Mouse (Mus musculus): ENCODE measurements at regions not wholly inside any gene's neighbourhood (a gene's known extent, or its start where the extent isn't known, plus 50 kb on each side); places are given as distances from the start of the nearest gene placed in this dataset.

DNA sequence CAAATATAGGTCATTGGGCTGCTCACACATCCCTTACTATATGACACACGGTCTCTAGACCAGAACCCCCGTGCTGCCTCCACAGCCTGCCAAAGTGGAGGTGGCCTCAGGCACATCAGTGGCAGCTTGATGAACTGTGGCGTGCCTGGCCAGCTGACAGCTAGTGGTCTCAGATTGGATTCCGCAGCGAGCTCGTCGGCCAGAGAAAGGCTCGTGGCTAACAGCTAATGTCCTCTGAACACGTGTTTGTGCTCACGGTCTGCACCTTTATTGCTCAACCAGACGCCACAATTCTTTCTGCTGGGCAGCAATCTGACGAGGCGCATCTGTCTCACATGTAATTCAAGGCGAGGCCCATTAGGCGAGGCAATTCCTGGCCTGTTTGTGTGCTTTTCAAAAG lies 270.6 kb downstream of the Prex1 start:
- no peak for ATAC-seq (ENCODE audit: insufficient number of reproducible peaks, insufficient read depth, low FRiP score, low read depth)
- no peaks in the 10 kb centered on the region for H3K9me3 ChIP-seq (ENCODE audit: control insufficient read depth, low read depth, low read length)
- H3K27ac ChIP-seq (ENCODE audit: low read length): no peak overlapping the region; the same call in 1 of the 2 replicates
- no peaks in the 10 kb centered on the region for H3K36me3 ChIP-seq (ENCODE audit: control insufficient read depth, insufficient read depth, low read length)
- H3K9ac ChIP-seq (replicated peaks; ENCODE audit: low read depth, low read length): no peak overlapping the region
- H3K4me3 ChIP-seq (ENCODE audit: low read depth, low read length): no peak overlapping the region
- H3K4me1 ChIP-seq (ENCODE audit: control insufficient read depth, insufficient read depth, low read length): no peaks in the 10 kb centered on the region
- no peak overlapping the region for H3K4me2 ChIP-seq (replicated peaks; ENCODE audit: low read depth, low read length)
- H3K27me3 ChIP-seq (ENCODE audit: control insufficient read depth, insufficient read depth, low read length): no peaks in the 10 kb centered on the region
- WGBS: 29% methylated on average over 15 of the region's 15 CpGs

DNA sequence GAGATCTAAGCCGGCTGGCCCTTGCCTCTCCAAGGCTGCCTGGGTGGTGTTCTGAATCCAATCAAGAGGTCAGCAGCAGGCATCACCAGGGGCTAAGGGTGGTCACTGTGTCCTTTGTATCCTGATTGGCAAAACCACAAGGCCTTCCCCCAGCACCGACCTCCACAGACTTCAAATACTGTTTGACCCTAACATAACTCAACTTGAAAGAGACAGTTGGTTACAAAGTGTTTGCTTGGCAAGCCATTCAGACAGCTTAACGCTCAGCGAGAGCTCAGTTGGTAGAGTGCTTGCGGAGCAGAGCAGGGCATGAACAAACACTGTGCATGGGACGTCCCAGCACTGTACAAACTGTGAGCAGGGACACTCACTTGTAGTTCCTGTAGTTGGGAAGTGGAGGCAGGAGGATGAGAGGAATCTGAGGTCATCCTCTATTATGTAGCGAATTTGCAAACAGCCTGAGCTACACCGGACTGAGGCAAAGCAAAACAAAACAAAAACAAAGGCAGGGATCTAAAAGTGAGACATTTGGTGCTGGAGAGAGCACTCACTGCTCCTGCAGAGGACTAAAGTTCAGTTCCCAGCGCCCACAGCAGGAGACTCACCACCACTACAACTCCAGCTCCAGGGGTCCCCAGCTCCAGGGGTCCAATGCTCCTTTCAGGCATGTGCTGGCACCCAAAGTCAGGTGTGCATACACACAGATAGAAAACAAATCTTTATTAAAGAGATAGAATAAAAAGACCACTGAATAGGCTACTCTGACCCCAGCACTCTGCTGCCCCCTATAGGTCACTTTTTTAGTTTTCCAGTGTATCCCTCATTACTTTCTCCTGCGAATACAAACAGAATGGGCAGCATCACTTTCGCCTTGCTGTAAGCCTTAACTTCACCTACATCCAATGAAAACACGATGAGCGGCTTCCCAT lies 273.5 kb downstream of the Prex1 start:
- Histone ChIP-seq H3K4me2 (replicated peaks; ENCODE audit: low read depth, low read length) (no peak overlapping the region), H3K4me1 (ENCODE audit: control insufficient read depth, insufficient read depth, low read length) (peaks cover 1% of the 10 kb centered on the region; the same call in 1 of the 2 replicates), H3K36me3 (ENCODE audit: control insufficient read depth, insufficient read depth, low read length) (no peaks in the 10 kb centered on the region), H3K9me3 (ENCODE audit: control insufficient read depth, low read depth, low read length) (no peaks in the 10 kb centered on the region), H3K27me3 (ENCODE audit: control insufficient read depth, insufficient read depth, low read length) (no peaks in the 10 kb centered on the region), H3K9ac (replicated peaks; ENCODE audit: low read depth, low read length) (no peak overlapping the region), H3K4me3 (ENCODE audit: low read depth, low read length) (no peak overlapping the region), H3K27ac (ENCODE audit: low read length) (no peak overlapping the region)
- ATAC-seq (ENCODE audit: insufficient number of reproducible peaks, insufficient read depth, low FRiP score, low read depth): no peak
- 50% methylated on average over 13 of the region's 13 CpGs for WGBS

DNA sequence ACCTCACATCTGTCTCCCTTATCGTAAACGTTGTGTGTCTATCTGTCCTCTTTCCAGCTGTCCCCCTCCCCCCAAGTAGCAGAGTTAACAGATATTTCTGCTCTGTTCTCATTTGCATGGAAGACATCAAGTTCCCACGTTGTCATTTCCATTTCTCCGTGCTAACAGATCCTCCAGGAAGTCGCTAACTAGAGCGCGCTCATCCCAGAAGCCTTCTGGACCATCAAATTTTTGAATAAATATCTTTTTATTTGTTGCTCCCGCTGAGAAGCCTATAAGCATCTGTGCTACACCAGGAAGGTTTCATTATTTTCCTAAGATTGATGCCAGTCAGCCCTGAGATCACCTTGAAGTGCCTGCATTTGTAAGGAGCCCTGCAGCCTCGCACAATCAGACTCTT lies 275.4 kb downstream of the Prex1 start:
- Histone ChIP-seq H3K4me1 (ENCODE audit: control insufficient read depth, insufficient read depth, low read length) (peaks cover 18% of the 10 kb centered on the region), H3K27me3 (ENCODE audit: control insufficient read depth, insufficient read depth, low read length) (no peaks in the 10 kb centered on the region), H3K36me3 (ENCODE audit: control insufficient read depth, insufficient read depth, low read length) (no peaks in the 10 kb centered on the region), H3K27ac (ENCODE audit: low read length) (no peak overlapping the region), H3K4me3 (ENCODE audit: low read depth, low read length) (no peak overlapping the region), H3K9me3 (ENCODE audit: control insufficient read depth, low read depth, low read length) (no peaks in the 10 kb centered on the region), H3K9ac (replicated peaks; ENCODE audit: low read depth, low read length) (no peak overlapping the region), H3K4me2 (replicated peaks; ENCODE audit: low read depth, low read length) (no peak overlapping the region)
- no peak for ATAC-seq (ENCODE audit: insufficient number of reproducible peaks, insufficient read depth, low FRiP score, low read depth)
- WGBS: 66% methylated on average over 9 of the region's 9 CpGs

DNA sequence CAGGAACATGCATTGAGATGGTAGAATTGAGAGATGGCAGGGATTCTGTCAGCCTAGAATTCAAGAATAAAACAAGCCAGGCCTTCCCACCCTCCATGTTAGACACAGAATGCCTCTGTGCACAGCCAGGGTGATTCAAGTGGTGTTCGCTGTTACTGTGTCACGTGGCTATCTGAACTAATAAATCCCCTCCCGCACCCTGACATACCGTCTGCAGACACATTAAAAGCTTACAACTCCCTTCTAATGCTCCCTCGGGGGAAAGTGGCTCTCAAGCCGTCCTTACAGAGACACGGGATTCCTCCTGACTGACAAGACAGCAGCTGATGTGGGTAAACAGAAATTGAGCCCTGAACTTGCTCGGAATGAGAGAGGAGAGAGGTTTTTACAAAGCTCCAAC lies 279.1 kb downstream of the Prex1 start:
- H3K4me1 ChIP-seq (ENCODE audit: control insufficient read depth, insufficient read depth, low read length): peaks cover 23% of the 10 kb centered on the region
- no peak overlapping the region for H3K4me2 ChIP-seq (replicated peaks; ENCODE audit: low read depth, low read length)
- no peaks in the 10 kb centered on the region for H3K27me3 ChIP-seq (ENCODE audit: control insufficient read depth, insufficient read depth, low read length)
- H3K9ac ChIP-seq (replicated peaks; ENCODE audit: low read depth, low read length): no peak overlapping the region
- peak overlapping the region; percentile 86 for H3K27ac ChIP-seq (ENCODE audit: low read length)
- no peaks in the 10 kb centered on the region for H3K9me3 ChIP-seq (ENCODE audit: control insufficient read depth, low read depth, low read length)
- no peak for ATAC-seq (ENCODE audit: insufficient number of reproducible peaks, insufficient read depth, low FRiP score, low read depth)
- 19% methylated on average over 8 of the region's 8 CpGs for WGBS
- no peaks in the 10 kb centered on the region for H3K36me3 ChIP-seq (ENCODE audit: control insufficient read depth, insufficient read depth, low read length)
- H3K4me3 ChIP-seq (ENCODE audit: low read depth, low read length): no peak overlapping the region

DNA sequence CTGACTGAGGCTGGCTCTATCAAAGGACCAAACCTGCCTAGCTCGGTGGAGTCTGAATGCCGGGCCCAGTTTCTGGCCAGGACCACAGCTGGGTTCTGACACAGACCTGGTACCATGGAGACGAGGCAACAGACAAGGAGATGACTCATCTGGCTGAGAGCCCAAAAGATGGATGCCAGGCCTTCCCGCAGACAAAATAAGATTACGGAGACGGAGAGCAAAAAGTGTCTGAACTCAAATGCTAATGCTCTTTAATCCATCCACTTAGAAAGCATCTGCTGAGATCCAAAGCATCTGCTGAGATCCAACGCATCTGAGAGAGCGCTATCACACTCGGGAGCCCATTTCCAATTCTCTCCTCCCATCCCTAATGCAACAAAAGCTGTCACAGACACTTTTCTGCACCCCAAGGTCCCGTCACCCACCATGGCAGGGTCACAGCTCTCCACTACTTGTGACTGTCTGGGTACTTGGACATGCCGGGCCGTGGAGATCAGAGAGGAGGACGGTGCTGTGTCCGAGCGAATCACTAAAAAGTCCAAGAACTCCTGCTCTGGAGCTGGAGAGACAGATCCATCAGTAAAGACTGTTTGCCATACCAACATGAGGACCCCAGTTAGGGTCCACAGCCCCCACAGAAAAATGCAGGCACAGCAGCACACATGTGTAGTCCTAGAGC lies 278.3 kb upstream of the Sulf2 start:
- ATAC-seq (ENCODE audit: insufficient number of reproducible peaks, insufficient read depth, low FRiP score, low read depth): peak; percentile 73; the same call in 1 of the 2 replicates
- 35% methylated on average over 15 of the region's 15 CpGs for WGBS
- H3K27ac ChIP-seq (ENCODE audit: low read length): peak overlapping the region; percentile 86
- H3K4me1 ChIP-seq (ENCODE audit: control insufficient read depth, insufficient read depth, low read length): peaks cover 23% of the 10 kb centered on the region
- H3K9ac ChIP-seq (replicated peaks; ENCODE audit: low read depth, low read length): no peak overlapping the region
- no peaks in the 10 kb centered on the region for H3K9me3 ChIP-seq (ENCODE audit: control insufficient read depth, low read depth, low read length)
- no peaks in the 10 kb centered on the region for H3K27me3 ChIP-seq (ENCODE audit: control insufficient read depth, insufficient read depth, low read length)
- no peak overlapping the region for H3K4me3 ChIP-seq (ENCODE audit: low read depth, low read length)
- peak overlapping the region; percentile 13; the same call in 1 of the 2 replicates for H3K4me2 ChIP-seq (replicated peaks; ENCODE audit: low read depth, low read length)
- no peaks in the 10 kb centered on the region for H3K36me3 ChIP-seq (ENCODE audit: control insufficient read depth, insufficient read depth, low read length)

DNA sequence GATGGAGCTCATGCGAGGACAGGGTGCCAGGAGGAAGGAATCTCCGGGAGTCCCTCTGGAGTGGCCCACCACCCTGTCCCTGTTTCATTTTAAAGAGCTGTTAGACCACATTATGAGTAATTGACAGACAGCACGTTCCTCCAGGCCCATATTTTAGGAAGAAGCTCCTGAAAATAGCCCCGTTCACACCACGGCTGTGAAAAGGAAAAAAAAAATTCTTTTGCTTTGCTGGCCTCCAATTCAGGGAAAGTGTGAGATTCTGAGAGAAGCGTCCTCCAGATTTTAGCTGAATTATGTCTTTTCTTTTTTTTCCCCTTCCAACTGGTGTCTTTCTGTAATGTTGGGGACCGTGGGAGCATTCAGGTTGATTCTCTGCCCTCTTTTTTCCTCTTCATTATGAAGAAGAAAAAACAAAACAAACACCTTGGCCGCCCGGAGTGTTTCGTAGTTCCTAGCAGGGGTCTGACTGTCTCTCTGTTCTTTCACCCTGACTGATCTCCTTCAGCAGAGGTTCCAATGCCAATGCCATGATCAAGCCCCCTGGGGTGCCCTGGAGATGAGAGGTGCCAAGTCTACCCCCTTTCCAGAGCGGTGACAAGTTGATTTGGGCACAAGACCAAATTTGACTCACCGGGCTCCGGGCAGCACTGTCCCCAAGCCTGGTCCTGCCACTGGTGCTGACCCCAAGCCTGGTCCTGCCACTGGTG lies 277.6 kb upstream of the Sulf2 start:
- Histone ChIP-seq H3K4me1 (ENCODE audit: control insufficient read depth, insufficient read depth, low read length) (peaks cover 23% of the 10 kb centered on the region), H3K36me3 (ENCODE audit: control insufficient read depth, insufficient read depth, low read length) (no peaks in the 10 kb centered on the region), H3K4me3 (ENCODE audit: low read depth, low read length) (no peak overlapping the region), H3K27me3 (ENCODE audit: control insufficient read depth, insufficient read depth, low read length) (no peaks in the 10 kb centered on the region), H3K4me2 (replicated peaks; ENCODE audit: low read depth, low read length) (peak overlapping the region; percentile 13; the same call in 1 of the 2 replicates), H3K9ac (replicated peaks; ENCODE audit: low read depth, low read length) (no peak overlapping the region), H3K9me3 (ENCODE audit: control insufficient read depth, low read depth, low read length) (no peaks in the 10 kb centered on the region), H3K27ac (ENCODE audit: low read length) (peak overlapping the region; percentile 86)
- 64% methylated on average over 13 of the region's 13 CpGs for WGBS
- no peak for ATAC-seq (ENCODE audit: insufficient number of reproducible peaks, insufficient read depth, low FRiP score, low read depth)

DNA sequence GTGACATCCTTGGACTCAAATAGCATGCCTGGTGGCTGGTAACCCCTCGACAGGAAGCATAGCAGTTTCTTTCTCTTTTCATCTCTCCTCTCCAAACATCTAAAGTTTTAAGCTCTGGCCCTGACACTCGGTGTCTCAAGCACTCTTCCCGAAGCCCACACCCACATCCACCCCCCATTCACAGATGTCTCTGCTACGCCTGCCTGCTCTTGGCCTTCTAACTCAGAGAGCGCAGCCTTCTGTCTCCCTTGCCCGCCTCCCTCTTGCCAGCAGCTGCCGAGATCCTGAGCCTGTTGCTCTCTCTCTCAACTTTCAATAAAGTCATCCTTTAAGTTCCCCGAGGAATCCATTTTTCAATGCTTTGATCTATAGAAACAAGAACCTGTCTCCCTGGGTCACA lies 277.1 kb upstream of the Sulf2 start:
- H3K4me1 ChIP-seq (ENCODE audit: control insufficient read depth, insufficient read depth, low read length): peaks cover 27% of the 10 kb centered on the region
- peak overlapping the region; percentile 86 for H3K27ac ChIP-seq (ENCODE audit: low read length)

DNA sequence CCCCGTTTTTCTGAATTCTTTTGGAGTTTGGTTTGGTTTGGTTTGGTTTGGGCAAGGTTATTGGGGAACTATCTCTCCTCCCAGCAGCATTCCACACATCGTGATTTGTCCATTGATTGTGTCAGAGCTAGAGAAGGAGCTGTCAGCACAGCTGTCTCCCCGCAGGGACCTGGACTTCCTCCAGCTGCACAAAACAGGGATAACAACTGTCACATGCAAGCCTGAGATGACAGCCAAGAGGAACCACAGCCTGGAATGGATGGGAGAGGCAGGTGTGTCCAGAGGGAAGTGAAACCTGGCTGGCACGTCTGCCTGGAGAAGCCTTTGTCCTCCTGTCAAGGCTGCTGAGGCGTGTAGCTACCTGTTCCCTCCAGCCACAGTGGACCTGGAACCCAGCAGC lies 274.5 kb upstream of the Sulf2 start:
- no peak overlapping the region for H3K27ac ChIP-seq (ENCODE audit: low read length)
- WGBS: 40% methylated on average over 5 of the region's 5 CpGs
- no peak overlapping the region for H3K4me3 ChIP-seq (ENCODE audit: low read depth, low read length)
- ATAC-seq (ENCODE audit: insufficient number of reproducible peaks, insufficient read depth, low FRiP score, low read depth): no peak
- H3K4me1 ChIP-seq (ENCODE audit: control insufficient read depth, insufficient read depth, low read length): peaks cover 35% of the 10 kb centered on the region
- H3K9me3 ChIP-seq (ENCODE audit: control insufficient read depth, low read depth, low read length): no peaks in the 10 kb centered on the region
- H3K9ac ChIP-seq (replicated peaks; ENCODE audit: low read depth, low read length): no peak overlapping the region
- H3K27me3 ChIP-seq (ENCODE audit: control insufficient read depth, insufficient read depth, low read length): no peaks in the 10 kb centered on the region
- no peak overlapping the region for H3K4me2 ChIP-seq (replicated peaks; ENCODE audit: low read depth, low read length)
- H3K36me3 ChIP-seq (ENCODE audit: control insufficient read depth, insufficient read depth, low read length): no peaks in the 10 kb centered on the region

More for the DNA sequence above, 277.1 kb upstream of the Sulf2 start:
- Histone ChIP-seq H3K4me3 (ENCODE audit: low read depth, low read length) (no peak overlapping the region), H3K9ac (replicated peaks; ENCODE audit: low read depth, low read length) (no peak overlapping the region), H3K9me3 (ENCODE audit: control insufficient read depth, low read depth, low read length) (no peaks in the 10 kb centered on the region), H3K4me2 (replicated peaks; ENCODE audit: low read depth, low read length) (no peak overlapping the region), H3K27me3 (ENCODE audit: control insufficient read depth, insufficient read depth, low read length) (no peaks in the 10 kb centered on the region), H3K36me3 (ENCODE audit: control insufficient read depth, insufficient read depth, low read length) (no peaks in the 10 kb centered on the region)
- WGBS: 53% methylated on average over 8 of the region's 8 CpGs
- ATAC-seq (ENCODE audit: insufficient number of reproducible peaks, insufficient read depth, low FRiP score, low read depth): no peak

Measured in stomach, embryonic 14.5 days (tissue).